Mouse (Mus musculus) left cerebral cortex, adult 18-20 months (tissue): ENCODE results near the gene Mef2b. TPM values are rescaled to one million over a fixed set of nuclear protein-coding genes. Genes with fewer than 3 reads are reported as not detected.
A peak's percentile ranks its signal among the peaks of the same experiment; 100 is the strongest.

ENCODE experiments used
- DNase-seq, 2 experiments: peaks; one replicate each; pipeline ENCODE4 v3.0.0; 2021 to 2022; ENCODE audit warnings: low spot score in 2 of 2, mixed read lengths in 1 of 2
- total RNA-seq, 2 experiments: library from RNA; stranded (reverse); gene quantifications; 2 replicates each; pipeline ENCODE4 v1.2.3; 2021

Gene Mef2b
- total RNA-seq, 2 experiments from 2014 or later = not detected

DNA sequence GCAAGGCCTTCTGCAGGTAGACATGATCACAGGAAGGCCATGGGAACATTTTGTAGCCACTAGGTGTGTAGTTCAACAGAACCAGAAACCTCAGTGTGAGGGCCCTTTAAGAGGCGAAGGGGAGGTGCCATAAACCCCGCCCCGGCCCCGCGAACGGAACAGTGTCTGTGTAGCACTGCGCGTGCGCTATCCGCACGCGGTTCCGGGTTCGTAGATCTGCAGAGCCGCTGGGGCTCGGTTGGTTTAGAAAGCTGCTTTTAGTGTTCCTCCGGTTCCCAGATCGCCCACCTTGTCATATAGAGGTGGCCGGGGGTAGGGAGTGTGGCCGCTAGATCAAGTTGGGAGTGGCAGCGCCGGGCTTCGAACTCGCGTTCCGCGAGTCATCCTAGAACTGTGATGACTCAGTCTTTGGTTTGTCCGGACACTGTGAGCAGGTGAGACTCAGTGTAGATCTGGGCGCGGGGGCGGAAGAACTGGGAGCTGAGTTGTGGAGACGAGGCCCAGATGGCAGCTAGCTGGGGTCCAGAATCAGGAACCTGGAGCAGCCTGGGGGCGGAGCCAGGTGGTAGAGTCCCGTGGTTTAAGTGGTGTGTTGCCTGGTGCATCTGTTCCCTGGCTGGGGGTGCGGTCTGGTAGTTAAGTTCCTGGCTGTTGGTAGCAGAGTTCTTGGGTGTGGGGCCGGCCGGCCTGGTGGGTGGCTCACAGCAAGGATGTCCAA lies 8.2 kb upstream of the Mef2b start, which contains the start of gene Nr2c2ap:
Nr2c2ap (plus strand) TSS at position 168 of the 718 bp plus-strand sequence.
- DNase-seq = peak; percentile 78 to 79

DNA sequence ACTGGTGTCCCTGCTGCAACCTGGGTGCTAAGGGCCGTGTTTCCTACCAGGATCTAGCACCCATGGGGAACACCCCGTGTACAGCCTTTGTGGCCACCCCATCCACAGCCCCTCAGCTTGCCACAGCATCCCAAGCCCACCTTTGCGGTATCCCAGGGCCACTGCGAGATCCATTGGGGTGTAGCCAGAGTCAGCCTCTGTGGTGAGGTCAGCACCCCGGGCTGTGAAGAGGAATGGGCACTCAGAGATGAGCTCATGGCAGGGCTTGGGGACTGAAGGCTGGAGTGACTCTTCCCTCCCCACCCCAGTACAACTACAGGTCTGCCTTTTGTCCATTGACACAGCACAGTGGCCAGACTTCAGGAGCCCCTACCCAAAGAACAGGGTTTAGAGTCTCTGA lies 5.4 kb upstream of the Mef2b start:
- no peak for DNase-seq

DNA sequence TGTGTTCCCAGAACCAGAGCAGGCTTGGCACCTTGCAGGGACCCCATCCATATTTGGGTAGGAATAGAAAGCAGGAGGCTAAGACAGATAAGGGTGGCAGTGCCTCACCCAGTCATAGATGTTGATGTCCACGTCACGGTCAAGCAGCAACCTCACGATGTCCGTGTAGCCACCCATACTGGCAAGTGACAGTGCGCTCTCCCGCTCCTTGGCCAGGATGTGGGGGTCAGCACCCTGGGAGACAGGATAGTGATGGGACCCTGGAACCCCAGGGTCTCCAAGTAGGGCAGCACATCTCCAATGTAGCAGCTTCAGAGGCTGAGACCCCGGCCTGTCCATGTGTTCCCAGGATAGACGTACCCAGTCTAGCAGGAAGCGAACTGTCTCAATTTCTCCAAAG lies 4.6 kb upstream of the Mef2b start:
- no peak for DNase-seq

DNA sequence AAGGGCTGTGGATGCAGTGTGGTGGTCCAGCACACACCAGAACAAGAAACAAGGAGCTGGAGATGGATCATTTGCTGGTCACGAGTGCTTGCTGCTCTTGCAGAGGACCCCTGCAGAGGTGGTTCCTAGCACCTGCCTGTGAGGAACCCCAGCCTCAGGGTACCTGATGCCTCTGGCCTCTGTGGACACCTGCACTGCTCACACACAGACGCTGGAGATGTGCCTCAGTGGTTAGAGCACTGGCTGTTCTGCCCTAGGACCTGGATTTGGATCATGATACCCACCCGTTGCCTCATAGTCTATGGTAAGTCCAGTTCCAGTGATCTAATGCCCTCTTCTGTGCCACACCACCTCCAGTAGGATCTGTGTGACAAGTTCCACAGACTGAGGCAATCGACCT lies 2.9 kb upstream of the Mef2b start:
- no peak for DNase-seq

DNA sequence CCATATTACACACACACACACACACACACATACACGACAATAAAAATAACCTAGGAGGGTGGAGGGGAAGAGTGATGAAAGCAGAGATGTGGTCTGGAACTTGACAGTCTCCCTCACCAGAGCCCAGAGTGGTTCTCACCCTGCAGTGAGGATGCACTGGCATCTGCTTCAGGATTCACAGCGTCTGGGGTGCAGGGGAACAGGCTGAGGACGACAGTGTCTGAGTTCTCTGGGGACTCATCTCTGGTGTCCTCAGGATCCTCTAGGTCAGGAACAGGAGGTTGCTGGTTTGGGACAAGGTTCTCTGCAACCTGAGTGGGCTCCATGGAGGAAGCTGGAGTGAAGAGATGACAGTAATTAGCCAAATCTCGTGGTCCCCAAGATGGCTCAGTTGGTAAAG lies 1.6 kb upstream of the Mef2b start:
- no peak for DNase-seq

DNA sequence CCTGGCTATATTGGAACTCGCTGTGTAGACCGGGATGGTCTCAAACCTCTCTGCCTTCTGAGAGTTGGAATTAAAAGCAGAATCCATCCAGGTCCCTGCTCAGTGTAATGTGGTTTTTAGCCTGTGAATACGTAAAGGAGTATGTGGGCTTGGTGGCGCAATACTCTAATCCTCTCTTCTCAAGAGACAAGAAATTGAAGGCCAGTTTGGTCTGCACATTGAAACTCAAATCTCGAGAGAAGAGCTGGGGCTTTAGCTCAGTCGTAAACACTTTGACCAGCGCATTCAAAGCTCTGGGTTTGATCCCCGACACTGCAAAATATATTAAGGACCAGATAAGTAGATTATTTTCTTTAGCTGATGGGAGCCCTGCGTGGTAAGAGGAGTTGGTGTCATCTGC lies 470 bp downstream of the Mef2b start:
- DNase-seq = no peak

DNA sequence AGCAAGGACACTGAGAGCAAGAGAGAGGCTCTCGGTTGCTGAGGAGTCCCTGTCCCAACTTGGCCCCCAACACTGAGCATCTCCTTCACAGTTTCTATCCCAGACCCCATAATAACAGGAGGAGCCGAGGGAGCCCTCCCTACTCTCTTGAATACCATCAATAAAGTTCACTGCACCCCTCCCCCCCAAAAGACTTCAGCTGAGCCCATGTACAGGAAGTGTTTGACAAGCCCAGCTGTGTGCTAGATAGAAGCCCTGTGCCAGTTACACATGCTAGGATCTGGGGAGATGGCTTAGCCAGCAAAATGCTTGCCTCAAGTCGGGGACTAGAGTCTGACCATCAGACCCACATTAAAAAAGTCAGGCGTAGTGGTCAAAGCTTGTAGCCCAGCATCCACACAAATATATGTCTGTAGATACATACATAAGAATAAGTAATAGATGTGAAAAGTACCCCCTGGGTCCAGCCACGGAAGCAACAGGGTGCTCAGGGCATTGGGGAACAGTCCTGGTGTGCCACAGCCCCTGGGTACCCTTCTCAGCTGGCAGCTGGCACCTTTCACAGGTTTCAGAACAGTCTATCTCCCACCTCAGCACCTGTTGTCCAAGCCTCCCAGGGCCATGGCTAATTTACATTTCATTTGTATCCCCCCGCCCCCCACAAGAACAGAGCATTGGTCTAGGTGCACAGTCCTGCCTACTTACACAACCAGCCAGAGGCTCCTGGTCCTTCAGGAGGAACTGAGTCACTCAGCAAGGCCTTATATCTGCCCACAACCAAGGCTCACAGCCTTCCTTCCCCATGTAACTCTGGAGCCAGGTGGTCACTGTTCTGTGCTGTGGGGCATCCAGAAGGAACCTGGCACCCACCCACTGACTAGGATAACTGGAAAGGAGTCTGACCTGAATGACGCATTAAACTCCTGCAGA lies 8.4 kb downstream of the Mef2b start:
- DNase-seq = no peak

DNA sequence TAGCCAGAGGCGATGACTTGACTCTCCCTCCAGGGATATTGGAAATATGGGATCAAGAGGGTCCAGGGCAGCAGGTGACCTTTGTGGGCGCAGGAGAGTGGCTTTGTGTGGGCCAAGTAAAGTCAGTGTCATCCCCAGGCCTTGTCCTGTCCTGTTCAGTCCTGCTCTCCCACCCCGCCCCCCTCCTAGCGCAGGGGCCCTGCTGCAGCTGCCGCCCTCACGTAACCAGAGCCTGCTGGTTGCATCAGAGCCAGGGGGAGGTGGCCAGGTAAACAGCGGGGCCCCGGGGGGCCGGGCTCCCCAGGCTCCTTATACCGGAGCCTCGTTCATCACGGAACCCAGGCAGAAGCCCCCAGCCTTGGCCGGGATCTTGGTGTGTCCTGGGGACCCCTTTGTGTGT lies 10.6 kb downstream of the Mef2b start:
- DNase-seq = no peak

DNA sequence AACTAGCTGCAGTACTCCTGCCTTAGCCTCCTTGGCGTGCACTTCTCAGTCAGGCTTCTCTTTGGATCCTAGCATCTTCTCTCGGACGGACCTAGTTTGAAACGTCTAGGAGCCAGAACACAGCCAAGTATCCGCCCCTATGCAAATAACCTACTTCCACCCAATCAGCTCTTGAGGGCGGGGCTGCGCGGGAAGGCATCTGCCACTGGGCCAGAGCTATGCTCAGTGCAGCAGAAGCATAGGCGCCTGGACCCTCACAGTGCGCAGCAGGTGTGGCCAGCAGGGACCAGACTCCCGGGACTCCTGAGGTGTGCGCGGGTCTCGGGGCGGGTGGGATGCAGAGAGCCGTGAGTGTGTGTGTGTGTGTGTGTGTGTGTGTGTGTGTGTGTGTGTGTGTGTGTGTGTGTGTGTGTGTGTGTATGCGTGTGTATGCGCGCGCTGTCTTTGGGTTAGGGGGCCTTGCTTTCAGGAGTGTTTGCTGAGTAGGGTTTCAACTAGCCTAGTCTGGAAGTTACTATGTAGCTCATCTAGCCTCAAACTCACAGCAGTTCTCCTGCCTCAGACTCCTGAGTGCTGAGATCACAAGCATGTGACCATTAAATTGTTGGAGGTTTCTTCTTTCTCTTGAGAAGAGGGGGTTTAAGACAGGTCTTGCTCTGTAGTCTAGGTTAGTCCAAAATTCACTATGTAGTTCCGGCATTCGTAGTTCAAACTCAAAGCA lies 13.2 kb downstream of the Mef2b start:
- peak; percentile 36 to 48 for DNase-seq

DNA sequence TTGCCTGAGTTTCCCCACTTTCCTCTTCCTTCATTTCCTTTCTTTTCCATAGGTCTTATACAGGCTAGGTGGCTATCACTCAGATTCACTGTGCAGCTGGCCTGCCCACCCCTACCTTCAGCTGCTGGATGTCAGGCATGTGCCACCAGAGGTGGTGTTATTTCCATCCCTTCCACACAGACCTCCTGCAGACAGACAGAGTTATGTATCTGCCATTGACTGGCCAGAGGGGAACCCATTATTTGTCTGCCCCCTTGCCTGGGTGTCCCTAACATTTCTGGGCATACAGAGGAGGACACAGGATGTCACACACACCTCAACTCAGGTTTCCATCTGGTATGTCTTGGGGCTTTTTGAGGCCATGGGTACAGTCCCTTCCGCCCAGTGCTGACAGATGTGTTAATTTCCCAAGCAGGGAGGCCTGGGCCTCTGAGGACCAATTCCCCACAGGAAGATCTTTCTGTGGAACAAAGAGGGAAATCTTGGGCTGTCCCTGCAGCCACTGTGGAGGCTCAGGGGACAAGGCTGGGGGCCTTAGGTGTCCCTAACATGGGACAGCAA lies 17.8 kb downstream of the Mef2b start:
- no peak for DNase-seq

DNA sequence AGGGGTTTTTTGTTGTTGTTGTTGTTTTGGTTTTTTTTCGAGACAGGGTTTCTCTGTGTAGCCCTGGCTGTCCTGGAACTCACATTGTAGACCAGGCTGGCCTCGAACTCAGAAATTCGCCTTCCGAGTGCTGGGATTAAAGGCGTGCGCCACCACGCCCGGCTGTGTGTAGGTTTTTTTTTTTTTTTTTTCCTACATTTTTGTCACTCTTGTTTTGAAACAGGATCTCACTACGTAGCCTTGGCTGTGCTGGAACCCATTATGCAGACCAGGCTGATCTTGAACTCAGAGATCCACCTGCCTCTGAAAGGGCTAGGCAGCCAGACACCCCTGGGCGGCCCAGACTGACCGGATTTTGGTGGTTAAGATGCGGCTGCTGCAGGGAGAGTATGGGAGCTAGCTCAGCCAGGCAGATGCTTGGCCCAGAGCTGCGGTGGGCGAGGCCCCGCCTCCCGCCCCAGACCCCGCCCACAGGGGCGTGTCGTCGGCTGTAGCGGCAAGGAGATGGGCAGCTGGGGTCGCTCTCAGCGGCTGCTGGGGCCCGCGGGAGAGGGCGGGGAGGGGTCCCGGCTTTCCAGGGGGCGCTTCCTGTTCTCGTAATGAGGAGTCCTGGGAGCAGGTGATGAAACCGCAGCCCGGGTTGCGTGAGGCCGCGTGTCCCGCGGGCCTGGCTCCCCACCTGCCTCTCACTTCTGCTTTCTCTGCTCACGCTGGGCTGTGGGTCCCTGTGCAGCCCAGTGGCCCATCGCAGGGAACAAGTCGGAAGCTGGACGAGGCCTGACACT lies 18.8 kb downstream of the Mef2b start:
- DNase-seq = peak; percentile 66 to 74

DNA sequence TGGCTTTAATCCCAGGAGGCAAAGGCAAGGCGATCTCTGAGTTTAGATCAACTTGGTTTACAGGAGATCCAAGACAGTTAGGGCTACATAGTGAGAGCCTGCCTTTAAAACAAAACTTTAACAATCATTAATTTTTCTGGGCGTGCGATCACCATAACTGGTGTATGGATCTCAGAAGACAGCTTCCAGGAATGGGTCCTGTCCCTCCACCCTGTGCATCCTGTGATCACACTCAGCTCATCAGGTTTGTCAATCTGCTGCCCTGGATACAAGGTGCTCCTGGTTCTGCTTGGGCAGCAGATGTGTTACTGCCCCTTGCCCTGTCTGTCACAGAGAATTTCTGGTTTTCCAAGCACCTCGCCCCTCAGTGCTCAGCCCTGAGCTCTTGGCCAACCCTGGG lies 19.7 kb downstream of the Mef2b start:
- DNase-seq = no peak

DNA sequence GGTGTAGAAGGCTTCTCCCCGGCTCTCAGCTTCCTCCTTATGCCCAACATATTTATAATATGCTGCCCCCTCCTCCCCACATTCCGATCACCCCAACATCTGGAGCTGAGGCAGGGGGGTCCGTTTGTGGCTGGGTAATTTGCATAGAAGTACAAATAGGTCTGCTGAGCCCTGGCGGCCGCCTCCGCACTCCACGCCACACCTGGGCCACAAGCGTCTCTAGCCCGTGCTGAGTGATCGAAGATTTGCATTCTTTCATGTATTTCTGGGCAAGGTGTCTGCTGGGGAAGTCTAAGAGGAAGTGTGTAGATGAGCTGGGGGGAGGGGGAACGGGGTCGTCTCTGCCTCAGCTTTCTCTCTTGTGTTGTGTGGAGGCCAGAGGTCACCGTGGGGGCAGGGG lies 20.5 kb downstream of the Mef2b start:
- no peak for DNase-seq

DNA sequence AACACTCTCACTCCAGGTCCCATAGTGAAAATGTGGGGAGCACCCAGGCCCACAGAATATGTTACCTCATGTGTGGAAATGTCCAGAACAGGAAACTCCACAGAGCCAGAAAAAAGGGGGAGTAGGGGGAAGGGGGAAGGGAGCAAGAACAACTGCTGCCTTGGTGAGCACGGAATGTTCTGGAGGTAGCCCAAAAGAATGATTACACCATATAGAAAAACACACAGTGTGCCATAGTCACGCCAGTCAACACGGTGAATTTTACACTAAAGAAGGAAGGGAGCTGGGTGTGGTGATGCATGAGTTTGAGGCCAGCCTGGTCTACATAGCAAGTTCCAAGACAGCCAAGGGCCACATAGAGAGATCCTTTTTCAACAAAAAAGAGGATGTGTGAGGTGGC lies 23.8 kb downstream of the Mef2b start:
- no peak for DNase-seq

DNA sequence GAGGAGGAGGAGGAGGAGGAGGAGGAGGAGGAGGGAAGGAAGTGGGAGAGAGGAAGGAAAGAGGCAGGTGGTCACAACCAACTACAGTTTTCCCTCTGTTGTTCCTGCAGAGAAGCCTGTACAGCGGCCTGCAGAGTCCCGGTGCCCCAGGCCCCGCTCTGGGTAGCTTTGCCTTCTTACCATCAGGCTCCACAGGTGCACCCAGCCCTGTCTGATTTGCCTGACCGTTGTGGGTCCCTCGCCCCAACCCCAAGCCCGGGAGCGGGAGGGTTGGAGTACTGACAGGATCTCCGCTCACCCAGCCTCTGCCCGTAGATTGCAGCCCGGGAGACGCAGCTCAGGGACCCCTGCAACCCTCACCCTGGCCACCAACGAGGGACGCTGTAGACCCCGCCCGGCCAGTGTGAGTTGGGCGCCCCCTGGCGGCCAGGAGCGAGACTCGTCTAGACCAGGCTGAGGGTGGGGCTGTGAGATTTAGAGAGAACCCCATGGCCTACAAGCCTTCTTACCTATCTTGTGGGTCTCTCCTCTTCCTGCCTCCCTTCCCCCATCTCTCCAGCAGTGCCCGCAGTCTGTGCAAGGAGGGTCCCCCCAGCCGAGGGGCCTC lies 27.1 kb downstream of the Mef2b start:
- peak; percentile 55 to 63 for DNase-seq

DNA sequence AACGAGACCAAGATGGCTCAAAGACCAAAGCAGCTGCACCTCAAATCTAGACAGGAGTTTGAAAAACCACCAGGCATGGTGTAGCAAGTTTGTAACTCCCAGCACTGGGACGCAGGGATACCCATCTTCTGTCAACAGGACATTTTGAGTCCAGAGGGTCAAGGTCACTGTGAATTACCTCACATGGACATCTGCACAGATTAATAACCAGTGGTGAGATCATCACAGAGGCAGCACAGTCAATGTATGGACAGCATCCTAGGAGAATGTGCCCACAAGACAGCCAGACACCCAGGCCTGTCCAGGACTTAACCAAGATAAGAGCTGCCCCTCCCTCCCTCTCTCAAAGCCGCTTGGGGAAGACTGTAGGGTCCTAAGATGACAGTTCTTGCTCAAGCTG lies 30.6 kb downstream of the Mef2b start:
- DNase-seq = no peak

DNA sequence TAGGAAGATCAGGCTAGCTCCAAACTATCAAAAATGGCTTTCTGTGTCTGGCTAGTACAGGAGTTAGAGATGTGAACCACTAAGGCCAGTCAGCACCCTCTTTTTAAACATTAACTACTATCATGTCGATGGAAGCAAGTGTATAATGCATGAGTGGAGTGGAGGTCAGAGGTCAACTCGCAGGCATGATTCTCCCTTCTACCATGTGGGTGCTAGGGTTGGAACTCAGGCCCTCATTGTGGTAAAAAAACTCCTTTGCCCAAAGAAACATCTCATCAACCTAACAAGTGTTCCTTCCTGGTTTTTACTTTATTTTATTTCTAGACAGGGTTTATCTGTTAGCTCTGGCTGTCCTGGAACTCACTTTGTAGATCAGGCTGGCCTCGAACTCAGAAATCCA lies 31.2 kb downstream of the Mef2b start:
- DNase-seq = no peak

DNA sequence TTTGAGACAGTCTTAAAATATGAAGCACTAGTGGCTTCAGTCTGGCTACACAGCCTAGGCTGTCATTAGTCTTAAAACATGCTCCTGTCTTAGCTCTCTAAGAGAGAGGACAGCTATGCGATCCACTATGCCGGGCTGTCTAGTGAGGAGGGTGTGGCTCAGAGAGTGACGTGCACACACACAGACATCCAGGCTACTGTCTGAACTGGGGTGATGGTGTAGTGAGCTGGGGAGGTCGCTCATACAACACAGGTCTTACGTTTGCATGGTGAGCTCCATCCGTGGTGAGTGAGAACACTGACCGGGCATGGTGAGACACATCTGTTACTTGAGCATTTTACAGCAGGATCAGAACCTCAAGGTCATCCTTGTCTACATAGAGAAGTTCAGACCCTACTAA lies 31.7 kb downstream of the Mef2b start:
- no peak for DNase-seq

DNA sequence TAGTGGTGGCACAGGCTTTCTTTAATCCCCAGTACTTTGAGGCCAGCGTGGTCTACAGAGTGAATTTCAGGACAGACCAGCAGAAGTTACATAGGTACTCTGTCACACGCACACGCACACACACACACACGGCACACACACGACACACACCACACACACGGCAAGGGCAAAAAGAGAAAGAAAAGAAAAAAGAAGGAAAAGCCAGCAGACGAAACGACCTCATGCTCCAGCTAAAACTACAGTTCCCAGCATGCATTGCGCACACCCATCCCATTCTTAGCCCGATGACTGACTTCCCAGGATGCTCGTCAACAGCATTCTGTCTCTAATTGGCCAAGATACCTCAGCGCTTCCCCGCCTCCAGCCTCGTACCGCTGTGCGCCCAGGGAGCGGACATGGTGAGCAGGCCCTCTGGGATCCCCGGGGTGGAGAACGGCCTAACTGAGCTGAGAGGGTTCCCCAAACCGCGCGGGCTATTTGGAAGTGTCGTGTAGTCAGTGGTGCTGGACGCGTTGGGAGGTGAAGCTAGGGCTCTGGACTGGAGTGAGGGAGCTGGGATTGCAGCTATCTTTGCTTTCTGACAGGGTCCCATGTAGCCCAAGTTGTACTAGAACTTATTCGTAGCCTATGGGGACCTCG lies 32.7 kb downstream of the Mef2b start, which contains the start of gene Tmem161a:
Tmem161a (plus strand) TSS at position 314 of the 639 bp plus-strand sequence.
- DNase-seq = peak; percentile 94 to 95

DNA sequence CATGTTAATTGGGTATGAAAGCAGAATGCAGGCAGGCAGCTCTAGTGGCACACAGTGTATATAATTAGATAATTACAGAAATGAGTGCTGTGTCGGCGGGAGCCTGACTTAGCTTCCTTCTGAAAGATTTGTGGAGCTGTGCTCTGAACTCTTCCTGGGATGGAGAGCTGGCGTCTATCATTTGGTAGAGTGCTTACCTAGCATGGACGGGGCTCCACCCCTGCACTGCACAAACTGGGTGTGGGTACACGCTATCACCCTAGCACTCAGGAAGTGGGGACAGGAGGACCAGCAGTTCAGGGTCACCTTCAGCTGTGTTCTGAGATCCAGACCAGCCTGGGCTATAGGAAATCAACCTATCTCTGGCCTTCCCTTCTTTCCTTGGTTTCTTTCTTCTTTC lies 33.8 kb downstream of the Mef2b start:
- no peak for DNase-seq
